Mouse (Mus musculus): ENCODE data around the gene Fam126b. TPM values are rescaled to one million over a fixed set of nuclear protein-coding genes. Genes with fewer than 3 reads are reported as not detected.
"Not testable (repeated sequence)": the region's sequence is repeated elsewhere in the genome, so short reads cannot be mapped to it uniquely, and the experiment has no call there.

Fam126b gene
- total and polyA plus RNA-seq, 3 experiments: 5.5 to 5.7 TPM; not detected in 1

GRCm38 (mm10) chr1:58610166-58610565, 24.0 kb upstream of the Fam126b start:
- no peak for TF ChIP-seq E2F4 (IDR thresholded peaks at IDR 0.05; ENCODE audit: borderline replicate concordance, low read depth, low read length)
- no peak for TF ChIP-seq MYB (IDR thresholded peaks at IDR 0.05; ENCODE audit: low read depth, low read length)
- TF ChIP-seq MAX (IDR thresholded peaks at IDR 0.05; ENCODE audit: low read length): no peak
- TF ChIP-seq RCOR1 (IDR thresholded peaks at IDR 0.05; ENCODE audit: low read depth, low read length): no peak
- no peak for TF ChIP-seq MAFK (IDR thresholded peaks at IDR 0.05; ENCODE audit: borderline replicate concordance, low read depth, low read length)
- no peak for TF ChIP-seq POLR2AphosphoS5 (IDR thresholded peaks at IDR 0.05; ENCODE audit: borderline replicate concordance, low read depth, low read length)
- TF ChIP-seq SIN3A (IDR thresholded peaks at IDR 0.05; ENCODE audit: low read length): no peak
- TF ChIP-seq MXI1 (IDR thresholded peaks at IDR 0.05; ENCODE audit: low read depth, low read length): no peak
- TF ChIP-seq JUND (IDR thresholded peaks at IDR 0.05; ENCODE audit: low read depth, low read length): no peak
- Histone ChIP-seq H3K9ac (ENCODE audit: control insufficient read depth, low read depth, low read length, poor library complexity, severe bottlenecking) (no peak overlapping the region), H3K79me2 (ENCODE audit: control insufficient read depth, insufficient read depth, low read length, poor library complexity) (no peaks in the 10 kb centered on the region), H3K4me3 (ENCODE audit: control insufficient read depth in 1 of 2, insufficient read depth in 1 of 2, low read depth in 2 of 2, low read length in 2 of 2) (no peak overlapping the region), H3K36me3 (ENCODE audit: control insufficient read depth in 1 of 2, insufficient read depth in 2 of 2, low read length in 2 of 2) (peaks cover 0 to 5% of the 10 kb centered on the region in 2 experiments; a peak in 1 of 4 replicates), H3K27ac (ENCODE audit: control insufficient read depth, low read depth, low read length) (no peak overlapping the region), H3K4me1 (ENCODE audit: control insufficient read depth in 1 of 2, insufficient read depth in 2 of 2, low read length in 2 of 2) (peaks cover 0 to 7% of the 10 kb centered on the region in 2 experiments; a peak in 2 of 4 replicates), H3K9me3 (replicated peaks; ENCODE audit: insufficient read depth, low read length) (no peaks in the 10 kb centered on the region), H3K27me3 (ENCODE audit: control insufficient read depth in 1 of 2, insufficient read depth in 2 of 2, low read length in 2 of 2) (no peaks in the 10 kb centered on the region; a peak in 1 of 4 replicates)
- no peak for DNase-seq (ENCODE audit: low read depth, low spot score)

DNA sequence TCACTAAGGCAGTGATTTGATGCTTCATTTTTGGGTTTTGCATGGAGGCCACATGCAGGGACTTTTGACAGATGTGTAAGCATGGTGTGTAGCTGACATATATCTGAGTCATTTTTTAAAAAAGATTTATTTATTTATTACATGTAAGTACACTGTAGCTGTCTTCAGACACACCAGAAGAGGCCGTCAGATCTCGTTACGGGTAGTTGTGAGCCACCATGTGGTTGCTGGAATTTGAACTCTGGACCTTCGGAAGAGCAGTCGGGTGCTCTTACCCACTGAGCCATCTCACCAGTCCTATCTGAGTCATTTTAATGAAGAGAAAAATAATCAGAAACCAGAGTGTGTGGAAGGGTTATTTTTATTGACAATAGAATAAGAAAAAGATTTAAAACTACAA, 23.5 kb upstream of the Fam126b start:
- H3K27ac ChIP-seq (ENCODE audit: control insufficient read depth, low read depth, low read length); H3K9ac ChIP-seq (ENCODE audit: control insufficient read depth, low read depth, low read length, poor library complexity, severe bottlenecking); DNase-seq (ENCODE audit: low read depth, low spot score); H3K4me1 ChIP-seq (ENCODE audit: control insufficient read depth in 1 of 2, insufficient read depth in 2 of 2, low read length in 2 of 2); H3K27me3 ChIP-seq (ENCODE audit: control insufficient read depth in 1 of 2, insufficient read depth in 2 of 2, low read length in 2 of 2); H3K9me3 ChIP-seq (replicated peaks; ENCODE audit: insufficient read depth, low read length); H3K36me3 ChIP-seq (ENCODE audit: control insufficient read depth in 1 of 2, insufficient read depth in 2 of 2, low read length in 2 of 2); H3K4me3 ChIP-seq (ENCODE audit: control insufficient read depth in 1 of 2, insufficient read depth in 1 of 2, low read depth in 2 of 2, low read length in 2 of 2); H3K79me2 ChIP-seq (ENCODE audit: control insufficient read depth, insufficient read depth, low read length, poor library complexity): not testable (repeated sequence)

DNA sequence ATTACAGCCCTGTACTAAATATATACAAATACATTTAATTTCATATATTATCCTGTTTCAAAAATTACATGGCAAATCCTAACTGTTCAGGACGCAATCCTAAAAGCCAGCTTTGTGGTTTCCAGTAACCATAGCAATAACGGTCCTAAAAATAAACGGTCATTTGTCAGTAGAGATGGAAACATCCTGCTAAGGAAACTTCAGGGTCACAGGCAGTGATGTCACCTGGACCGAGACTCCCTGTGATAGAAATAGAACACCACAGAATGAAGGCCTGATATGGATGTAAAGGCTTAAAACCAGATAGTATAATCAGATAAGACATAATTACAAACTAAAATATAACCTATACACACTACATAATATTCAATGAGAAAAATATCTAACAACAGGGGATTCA, 17.6 kb upstream of the Fam126b start:
- H3K9ac ChIP-seq (ENCODE audit: control insufficient read depth, low read depth, low read length, poor library complexity, severe bottlenecking): no peak overlapping the region
- H3K4me1 ChIP-seq (ENCODE audit: control insufficient read depth in 1 of 2, insufficient read depth in 2 of 2, low read length in 2 of 2): no peaks in the 10 kb centered on the region
- H3K4me3 ChIP-seq (ENCODE audit: control insufficient read depth in 1 of 2, insufficient read depth in 1 of 2, low read depth in 2 of 2, low read length in 2 of 2): no peak overlapping the region
- H3K27me3 ChIP-seq (ENCODE audit: control insufficient read depth in 1 of 2, insufficient read depth in 2 of 2, low read length in 2 of 2): 0 out of 4 replicates have a peak, but pooled peaks cover 0 to 2% of the 10 kb centered on the region in 2 experiments
- no peak for DNase-seq (ENCODE audit: low read depth, low spot score)
- no peaks in the 10 kb centered on the region for H3K9me3 ChIP-seq (replicated peaks; ENCODE audit: insufficient read depth, low read length)
- no peak for TF ChIP-seq POLR2AphosphoS2 (IDR thresholded peaks at IDR 0.05; ENCODE audit: low read length)
- TF ChIP-seq MYC (IDR thresholded peaks at IDR 0.05; ENCODE audit: low read depth, low read length): no peak
- no peak for TF ChIP-seq MEF2A (IDR thresholded peaks at IDR 0.05; ENCODE audit: extremely low read depth, insufficient replicate concordance, low read depth, low read length, poor library complexity, severe bottlenecking)
- TF ChIP-seq TBP (IDR thresholded peaks at IDR 0.05; ENCODE audit: low read depth, low read length): no peak
- TF ChIP-seq MAX (IDR thresholded peaks at IDR 0.05; ENCODE audit: low read length): no peak
- TF ChIP-seq CHD1 (IDR thresholded peaks at IDR 0.05; ENCODE audit: low read depth, low read length): no peak
- TF ChIP-seq POLR2AphosphoS5 (IDR thresholded peaks at IDR 0.05; ENCODE audit: borderline replicate concordance, low read depth, low read length): no peak
- no peak overlapping the region for H3K27ac ChIP-seq (ENCODE audit: control insufficient read depth, low read depth, low read length)
- no peaks in the 10 kb centered on the region for H3K79me2 ChIP-seq (ENCODE audit: control insufficient read depth, insufficient read depth, low read length, poor library complexity)
- H3K36me3 ChIP-seq (ENCODE audit: control insufficient read depth in 1 of 2, insufficient read depth in 2 of 2, low read length in 2 of 2): no peaks in the 10 kb centered on the region

Data from MEL (cell line).